Mouse (Mus musculus): ENCODE measurements at regions not wholly inside any gene's neighbourhood (a gene's known extent, or its start where the extent isn't known, plus 50 kb on each side); places are given as distances from the start of the nearest gene placed in this dataset.

GRCm38 (mm10) chr2:99236968-99237367 is 569.9 kb upstream of the Gm10800 start:
- TF ChIP-seq CTCF (IDR thresholded peaks at IDR 0.05 in 2 of 3, conservative IDR thresholded peaks at IDR 0.05 in 1 of 3; ENCODE audit: control insufficient read depth in 1 of 3, insufficient read depth in 1 of 3, low read depth in 2 of 3, low read length in 3 of 3, poor library complexity in 1 of 3, severe bottlenecking in 1 of 3) (peak; percentile 41 to 78 (median 63); a peak in 5 of 6 replicates), MAX (IDR thresholded peaks at IDR 0.05; ENCODE audit: low read length) (no peak)

Data from MEL (cell line).